Mouse (Mus musculus) stomach, adult 2 months (tissue): ENCODE measurements around the gene Pth2. TPM values are rescaled to one million over a fixed set of nuclear protein-coding genes. Genes with fewer than 3 reads are reported as not detected.

Source experiments
- polyA plus RNA-seq: library from polyadenylated mRNA; depleted of rRNA; stranded (reverse); fragments of >200 nt; gene quantifications from 2 replicates; pipeline ENCODE4 v1.2.3, GENCODE M21; 2012; rRNA removed

The Pth2 gene
- polyA plus RNA-seq = not detected in 2 replicates

DNA sequence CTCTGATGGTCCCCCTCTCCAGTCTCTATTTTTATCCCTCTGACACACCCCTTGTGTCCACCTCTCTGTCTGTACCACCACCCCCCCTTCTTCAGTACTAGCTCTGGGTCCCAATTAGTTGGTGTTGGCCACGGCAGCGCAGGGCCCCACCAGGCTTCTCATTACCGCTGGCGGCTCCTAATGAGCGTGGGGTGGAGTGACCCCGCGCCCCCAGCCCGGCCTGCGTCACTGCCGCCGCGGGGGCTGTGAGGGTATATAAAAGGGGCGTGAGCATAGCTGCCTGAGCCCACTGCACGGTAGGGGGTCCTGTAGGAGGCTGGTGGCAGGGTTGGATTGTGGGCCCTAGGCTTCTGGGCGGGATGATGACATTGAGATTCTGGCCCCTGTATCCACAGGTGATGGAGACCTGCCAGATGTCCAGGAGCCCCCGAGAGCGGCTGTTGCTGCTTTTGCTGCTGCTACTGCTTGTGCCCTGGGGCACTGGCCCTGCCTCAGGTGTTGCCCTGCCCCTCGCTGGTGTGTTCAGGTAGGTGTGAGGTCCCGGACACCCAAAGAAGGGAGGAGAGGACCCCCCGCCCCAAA is at the start of gene Pth2:
Gene Pth2 (plus strand): TSS at position 100 of the 582 bp plus-strand sequence.

DNA sequence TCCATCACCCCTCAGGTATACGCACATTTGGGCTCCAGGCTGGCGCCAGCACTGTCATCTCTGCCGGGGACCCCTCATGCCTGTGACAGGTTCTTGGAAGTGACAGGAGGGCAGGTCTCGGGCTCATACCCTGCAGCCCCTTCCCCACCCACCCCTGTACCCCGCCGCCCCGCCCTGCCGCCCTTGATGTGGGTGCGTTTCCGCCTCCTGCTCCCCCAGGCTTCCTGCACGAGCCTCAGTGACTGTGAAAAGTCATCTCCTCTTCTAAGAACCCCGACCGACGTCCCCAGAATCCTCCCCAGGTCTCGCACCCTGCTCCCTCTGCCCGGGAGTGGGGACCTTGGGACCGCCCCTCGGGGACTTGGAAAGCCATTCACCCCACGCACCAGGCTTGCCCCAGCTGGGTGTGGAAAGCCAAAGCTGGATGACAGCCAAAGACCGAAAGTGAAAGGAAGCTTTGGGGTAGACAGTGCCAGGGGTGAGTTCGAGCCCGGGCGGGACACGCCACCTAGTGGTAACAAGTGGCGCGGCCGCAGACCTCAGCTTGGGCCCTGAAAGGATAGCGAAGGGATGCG is 44.7 kb upstream of the Pth2 start, which contains the start of the genes Gm45713 and Flt3l:
Gene Gm45713 (minus strand): TSS at position 239 of the 575 bp plus-strand sequence.
Gene Flt3l (minus strand): TSS at position 440 of the 575 bp plus-strand sequence.

DNA sequence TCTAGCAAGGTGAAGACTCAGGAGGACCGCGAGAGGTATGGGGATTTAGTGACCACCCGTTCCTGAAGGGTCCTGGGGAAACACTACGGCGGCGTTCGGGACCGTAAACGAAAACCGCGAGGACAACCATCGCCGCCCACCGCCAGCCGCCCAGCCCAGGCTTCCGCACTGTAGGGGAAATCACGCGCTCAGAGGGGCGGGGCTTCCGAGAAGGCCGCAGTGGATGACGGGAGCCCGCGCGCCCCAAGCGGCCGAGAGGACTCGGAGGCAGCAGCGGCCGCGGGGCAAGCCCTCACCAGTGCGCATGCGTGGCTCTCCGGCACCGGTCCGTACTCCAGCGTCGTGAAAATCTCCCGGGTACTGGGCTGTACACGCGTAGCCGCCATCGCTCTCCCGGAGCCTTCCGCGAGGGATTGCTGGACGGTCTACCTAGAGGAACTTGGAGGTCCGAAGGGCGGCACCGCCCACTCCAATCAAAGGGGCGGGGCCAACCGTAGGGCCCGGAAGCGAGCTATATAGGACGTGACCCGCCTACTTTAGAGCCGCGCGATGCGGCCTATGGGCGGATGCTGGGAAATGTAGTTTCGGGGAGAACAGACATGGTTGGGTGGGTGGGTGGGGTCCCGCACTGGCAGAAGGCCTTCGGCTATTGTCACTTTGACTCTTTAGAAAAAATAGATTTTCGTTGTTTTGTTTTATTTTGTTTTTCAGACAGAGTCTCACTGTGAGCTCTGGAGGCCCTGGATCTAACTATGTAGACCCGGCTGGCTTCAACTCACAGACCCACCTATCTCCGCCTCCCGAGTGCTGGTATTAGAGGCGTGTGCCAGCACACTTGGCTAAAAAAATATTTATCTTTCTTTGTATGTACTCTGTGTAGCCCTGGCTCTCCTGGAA is 26.5 kb upstream of the Pth2 start, which contains the start of the genes Pih1d1 and Aldh16a1:
Gene Pih1d1 (plus strand): TSS at position 208 of the 897 bp plus-strand sequence.
Gene Aldh16a1 (minus strand): TSS at position 489 of the 897 bp plus-strand sequence.

DNA sequence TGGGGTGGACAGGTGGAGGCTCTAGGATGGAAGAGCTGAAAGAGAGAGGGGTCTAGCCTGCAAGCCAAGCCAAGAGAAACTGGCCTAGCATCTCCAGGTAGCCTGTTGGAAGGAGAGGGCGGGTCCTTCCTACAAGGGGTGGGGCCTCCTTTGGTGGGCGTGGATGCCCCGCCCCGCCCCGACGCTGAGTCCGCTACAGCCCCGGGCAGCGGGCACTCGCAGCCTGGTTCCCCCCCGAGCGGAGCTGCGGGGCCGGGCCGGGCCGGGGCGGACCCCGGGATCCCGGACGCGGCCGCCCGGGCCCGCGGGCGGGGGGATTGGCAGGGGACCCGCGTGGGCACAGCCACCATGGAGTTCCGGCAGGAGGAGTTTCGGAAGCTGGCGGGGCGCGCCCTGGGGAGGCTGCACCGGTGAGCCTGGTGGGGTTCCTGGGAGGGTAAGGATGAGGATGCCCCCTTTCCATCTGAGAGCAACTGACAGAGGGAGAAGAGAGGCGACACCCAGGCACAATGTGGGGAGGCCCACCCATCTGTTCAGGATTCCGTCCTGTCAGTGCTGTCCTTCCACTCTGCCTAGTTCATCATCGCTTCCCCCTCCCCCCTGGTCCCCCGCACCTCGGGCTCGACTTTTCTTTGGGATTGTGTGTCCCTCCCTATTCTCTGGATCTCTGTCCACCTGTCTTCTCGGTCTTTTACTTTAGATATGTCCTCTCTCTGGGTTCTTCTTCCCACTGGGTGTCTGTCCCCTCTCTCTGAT is 16.9 kb upstream of the Pth2 start, which contains the start of gene Slc17a7:
Gene Slc17a7 (plus strand): TSS at position 215 of the 756 bp plus-strand sequence.

DNA sequence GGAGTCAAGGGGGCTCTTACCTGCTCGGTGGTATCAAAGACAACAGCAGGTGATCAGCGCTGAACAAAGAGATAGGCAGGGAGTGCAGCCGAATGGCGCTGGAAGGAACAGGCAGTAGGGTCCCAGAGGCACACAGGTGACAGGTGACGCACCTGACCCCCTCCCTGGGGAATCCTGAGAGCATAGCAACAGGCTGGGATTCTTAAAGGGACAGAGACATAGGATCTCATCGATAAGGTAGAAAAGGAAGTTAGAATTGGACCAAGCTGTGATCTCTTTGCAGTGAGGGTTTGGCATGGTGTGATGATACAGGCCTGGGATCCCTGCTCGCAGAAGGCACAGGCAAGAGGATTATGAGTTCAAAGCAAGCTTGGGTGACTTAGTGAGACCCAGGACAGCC is 1.3 kb upstream of the Pth2 start, which contains the start of gene Gfy:
Gene Gfy (minus strand): TSS at position 101 of the 400 bp plus-strand sequence.

DNA sequence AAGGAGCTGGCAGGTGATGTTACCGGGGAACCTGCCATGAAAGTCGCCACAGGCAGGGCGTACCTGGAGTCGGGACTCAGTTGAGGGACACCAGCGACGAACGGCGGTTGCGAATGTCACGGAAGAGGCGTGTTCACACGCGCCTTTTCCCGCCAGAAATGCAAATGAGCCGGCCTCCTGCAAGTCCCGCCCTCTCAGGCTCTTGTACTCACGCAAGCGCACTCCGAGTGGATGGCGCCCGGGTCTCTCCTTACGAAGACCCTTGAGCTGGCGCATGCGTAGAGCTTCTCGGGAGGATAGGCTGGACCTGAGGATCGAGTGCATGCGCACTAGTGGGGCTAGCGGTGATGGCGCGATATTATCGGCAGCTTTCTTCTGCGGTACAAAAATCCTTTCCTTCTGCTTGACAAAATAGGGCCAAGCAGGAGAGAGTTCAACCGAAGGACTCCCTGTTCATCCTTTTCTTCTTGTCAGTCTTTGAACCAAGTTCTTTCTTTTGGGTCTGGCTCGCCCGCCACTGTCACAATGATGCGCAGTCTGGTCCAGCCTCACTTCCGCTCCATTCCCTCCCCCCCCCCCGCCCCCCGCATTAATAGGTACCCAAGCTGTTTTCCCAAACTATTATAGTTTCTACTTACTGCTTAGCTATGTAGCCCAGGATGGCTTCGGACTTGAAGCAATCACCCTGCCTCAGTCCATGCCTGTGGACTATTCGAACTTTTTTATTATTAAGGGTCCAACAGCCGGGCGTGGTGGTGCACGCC is 23.8 kb downstream of the Pth2 start, which contains the start of gene Ccdc155:
Gene Ccdc155 (minus strand): TSS at position 513 of the 764 bp plus-strand sequence.

DNA sequence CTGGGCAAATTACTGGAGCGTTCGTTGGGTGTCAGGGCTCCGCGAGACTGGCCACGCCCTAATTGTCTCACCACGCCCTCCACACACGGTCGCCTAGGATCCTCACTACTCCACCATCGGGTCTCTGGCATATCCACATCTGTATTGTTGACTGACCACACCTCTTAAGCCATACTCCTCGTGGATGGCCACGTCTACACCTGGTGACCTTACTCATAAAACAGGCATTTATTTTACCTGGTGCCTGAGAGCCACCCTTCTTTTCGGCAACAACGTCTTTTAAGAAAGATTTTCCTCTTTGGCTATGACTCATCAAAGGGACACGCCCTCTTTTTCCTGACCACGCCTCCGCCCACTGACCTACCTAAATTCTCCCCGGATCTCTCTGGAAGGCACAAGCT is 31.1 kb downstream of the Pth2 start, which contains the start of gene Dkkl1:
Gene Dkkl1 (minus strand): TSS at position 297 of the 401 bp plus-strand sequence.

DNA sequence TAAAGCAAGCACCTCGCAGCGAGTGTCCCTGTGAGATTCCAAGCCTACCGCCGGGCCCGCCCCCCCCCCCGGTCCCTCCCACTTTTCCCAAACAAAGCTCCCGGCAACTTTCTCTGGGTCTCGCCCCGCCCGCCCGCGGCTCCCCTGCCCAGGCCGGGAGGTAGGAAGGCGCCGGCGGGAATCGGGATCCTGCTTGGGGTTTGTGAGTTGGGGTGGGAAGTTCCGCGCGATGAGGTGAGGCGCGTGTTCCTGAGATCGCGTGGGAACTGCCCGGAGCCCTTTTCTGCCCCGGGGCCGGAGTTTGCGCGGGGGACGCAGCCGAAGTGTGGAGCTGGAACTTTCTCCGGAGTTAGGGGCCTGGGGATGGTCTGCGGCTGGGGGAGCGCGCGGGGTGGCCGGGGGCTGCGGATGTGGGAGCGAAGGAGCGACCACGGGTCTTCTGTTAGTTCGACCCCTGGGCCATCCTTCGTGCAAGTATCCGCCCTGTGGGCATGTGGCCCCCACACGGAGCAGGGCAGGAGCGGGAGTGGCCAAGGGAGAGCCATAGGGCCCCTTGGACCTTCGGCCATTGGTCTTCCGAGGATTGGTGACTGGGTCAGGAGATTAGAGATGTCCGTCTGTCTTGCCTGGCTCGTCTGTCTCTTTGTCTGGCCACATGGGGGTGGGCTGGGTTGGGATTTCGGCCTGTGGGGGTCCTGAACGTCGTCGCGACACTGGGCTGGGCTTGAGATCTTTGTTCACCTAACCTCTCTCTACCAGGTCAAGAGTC is 35.1 kb downstream of the Pth2 start, which contains the start of gene Tead2:
Gene Tead2 (plus strand): TSS at position 81 of the 769 bp plus-strand sequence.

Other genes with a start within 250 kb of the Pth2 start
- not detected in 2 replicates for gene Tsks, start 237.8 kb upstream of the Pth2 start, polyA plus RNA-seq
- gene Cpt1c, start 206.1 kb upstream of the Pth2 start, polyA plus RNA-seq = 8.3 and 10.7 TPM in 2 replicates
- 35.4 and 37.3 TPM in 2 replicates for gene Prmt1, start 194.4 kb upstream of the Pth2 start, polyA plus RNA-seq
- 42.0 and 48.4 TPM in 2 replicates for gene Irf3, start 183.3 kb upstream of the Pth2 start, polyA plus RNA-seq
- gene Bcl2l12, start 182.3 kb upstream of the Pth2 start, polyA plus RNA-seq = 15.0 and 16.7 TPM in 2 replicates
- 39.9 and 41.0 TPM in 2 replicates for gene Scaf1, start 164.6 kb upstream of the Pth2 start, polyA plus RNA-seq
- 83.5 and 105 TPM in 2 replicates for gene Rras, start 163.0 kb upstream of the Pth2 start, polyA plus RNA-seq
- 6.7 and 6.9 TPM in 2 replicates for gene Prr12, start 128.1 kb upstream of the Pth2 start, polyA plus RNA-seq
- gene Nosip, start 118.6 kb upstream of the Pth2 start, polyA plus RNA-seq = 34.9 and 38.4 TPM in 2 replicates
- gene Prrg2, start 118.3 kb upstream of the Pth2 start, polyA plus RNA-seq = 87.1 and 134 TPM in 2 replicates
- gene Rcn3, start 88.8 kb upstream of the Pth2 start, polyA plus RNA-seq = 91.6 and 110 TPM in 2 replicates
- gene Fcgrt, start 77.1 kb upstream of the Pth2 start, polyA plus RNA-seq = 25.6 and 32.7 TPM in 2 replicates
- gene Rps11, start 56.6 kb upstream of the Pth2 start, polyA plus RNA-seq = 64.2 and 69.2 TPM in 2 replicates
- gene Rpl13a, start 52.2 kb upstream of the Pth2 start, polyA plus RNA-seq = 383 and 516 TPM in 2 replicates
- 0.29 TPM in 1 of 2 replicates, not detected in the other for gene Gm45713, start 44.8 kb upstream of the Pth2 start, polyA plus RNA-seq
- gene Flt3l, start 44.6 kb upstream of the Pth2 start, polyA plus RNA-seq = 13.0 and 17.0 TPM in 2 replicates
- gene Pih1d1, start 26.7 kb upstream of the Pth2 start, polyA plus RNA-seq = 20.8 and 21.0 TPM in 2 replicates
- gene Aldh16a1, start 26.4 kb upstream of the Pth2 start, polyA plus RNA-seq = 28.8 and 40.0 TPM in 2 replicates
- 0.02 TPM in 1 of 2 replicates, not detected in the other for gene Slc17a7, start 17.0 kb upstream of the Pth2 start, polyA plus RNA-seq
- 0.05 TPM in 1 of 2 replicates, not detected in the other for gene Gfy, start 1.4 kb upstream of the Pth2 start, polyA plus RNA-seq
- 0.10 TPM in 1 of 2 replicates, not detected in the other for gene Ccdc155, start 23.9 kb downstream of the Pth2 start, polyA plus RNA-seq
- 12.6 and 13.9 TPM in 2 replicates for gene Dkkl1, start 31.2 kb downstream of the Pth2 start, polyA plus RNA-seq
- gene Tead2, start 34.8 kb downstream of the Pth2 start, polyA plus RNA-seq = 10.2 and 10.8 TPM in 2 replicates
- 6.6 and 13.4 TPM in 2 replicates for gene Cd37, start 58.1 kb downstream of the Pth2 start, polyA plus RNA-seq
- 0.04 TPM in 1 of 2 replicates, not detected in the other for gene Slc6a16, start 60.1 kb downstream of the Pth2 start, polyA plus RNA-seq
- not detected in 2 replicates for gene Slc6a21, start 96.5 kb downstream of the Pth2 start, polyA plus RNA-seq
- gene Trpm4, start 152.8 kb downstream of the Pth2 start, polyA plus RNA-seq = 50.9 and 54.1 TPM in 2 replicates
- 0.43 and 1.2 TPM in 2 replicates for gene Hrc, start 154.3 kb downstream of the Pth2 start, polyA plus RNA-seq
- 14.7 and 20.9 TPM in 2 replicates for gene Ppfia3, start 186.0 kb downstream of the Pth2 start, polyA plus RNA-seq
- gene Lin7b, start 189.6 kb downstream of the Pth2 start, polyA plus RNA-seq = 3.8 and 4.1 TPM in 2 replicates
- gene Snrnp70, start 214.7 kb downstream of the Pth2 start, polyA plus RNA-seq = 79.4 and 100 TPM in 2 replicates
- gene Kcna7, start 224.7 kb downstream of the Pth2 start, polyA plus RNA-seq = 1.2 and 1.9 TPM in 2 replicates
- gene Ntf5, start 232.7 kb downstream of the Pth2 start, polyA plus RNA-seq = 0.84 and 0.85 TPM in 2 replicates
- 0.16 and 0.27 TPM in 2 replicates for gene Lhb, start 239.8 kb downstream of the Pth2 start, polyA plus RNA-seq